Mouse (Mus musculus): ENCODE data around the gene Zfp316.

DNA sequence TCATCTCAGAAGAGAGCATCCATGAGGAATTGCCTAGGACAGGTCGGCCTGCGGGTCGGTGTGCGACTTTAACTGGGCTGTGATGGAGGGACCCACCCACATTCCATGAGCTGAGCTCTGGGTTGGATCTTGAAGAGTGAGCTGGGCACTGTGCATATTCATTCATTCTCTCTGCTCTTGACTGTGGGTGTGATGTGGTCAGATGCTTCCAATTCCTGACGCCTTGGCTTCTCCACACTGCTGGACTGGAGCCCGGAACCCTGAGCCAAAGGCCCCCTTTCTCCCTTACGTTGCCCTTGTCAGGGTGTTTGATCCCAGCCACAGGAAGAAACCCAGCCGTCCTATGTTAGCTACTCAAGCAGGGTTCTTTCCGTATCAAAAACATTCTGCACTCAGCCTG, 28.2 kb upstream of the Zfp316 start:
- TF ChIP-seq ZNF384 (IDR thresholded peaks at IDR 0.05; ENCODE audit: low read depth, low read length) (no peak), ZC3H11A (IDR thresholded peaks at IDR 0.05; ENCODE audit: borderline replicate concordance, low read depth, low read length) (no peak), MAFK (IDR thresholded peaks at IDR 0.05; ENCODE audit: insufficient read depth, low read depth, low read length) (no peak)
